Mouse (Mus musculus): ENCODE results near the gene Hdac4. TPM values are rescaled to one million over a fixed set of nuclear protein-coding genes. Genes with fewer than 3 reads are reported as not detected.

Gene Hdac4
- polyA plus RNA-seq, 1 experiment = 6.8 TPM

GRCm38 (mm10) chr1:92168900-92169775, 26.4 kb downstream of the Hdac4 start:
- no peak for TF ChIP-seq CTCF (IDR thresholded peaks at IDR 0.05; ENCODE audit: low read depth, low read length)
- TF ChIP-seq POLR2A (IDR thresholded peaks at IDR 0.05; ENCODE audit: borderline replicate concordance, low read depth, low read length) = no peak
- H3K4me1 ChIP-seq (ENCODE audit: control insufficient read depth, insufficient read depth, low read length) = peaks cover 4% of the 10 kb centered on the region; the same call in 1 of the 2 replicates
- no peak overlapping the region for H3K27ac ChIP-seq (ENCODE audit: insufficient read depth, low read depth, low read length)
- no peak overlapping the region for H3K4me3 ChIP-seq (ENCODE audit: insufficient read depth, low read length)

GRCm38 (mm10) chr1:92163932-92164331, 31.6 kb downstream of the Hdac4 start:
- no peak overlapping the region for H3K27ac ChIP-seq (ENCODE audit: insufficient read depth, low read depth, low read length)
- H3K4me1 ChIP-seq (ENCODE audit: control insufficient read depth, insufficient read depth, low read length) = peaks cover 5% of the 10 kb centered on the region
- H3K4me3 ChIP-seq (ENCODE audit: insufficient read depth, low read length) = no peak overlapping the region
- TF ChIP-seq POLR2A (IDR thresholded peaks at IDR 0.05; ENCODE audit: borderline replicate concordance, low read depth, low read length) (no peak), CTCF (IDR thresholded peaks at IDR 0.05; ENCODE audit: low read depth, low read length) (no peak)

- Histone ChIP-seq H3K4me1 (ENCODE audit: control insufficient read depth, insufficient read depth, low read length) (peaks cover 15% of the 10 kb centered on the region), H3K4me3 (ENCODE audit: insufficient read depth, low read length) (no peak overlapping the region), H3K27ac (ENCODE audit: insufficient read depth, low read depth, low read length) (no peak overlapping the region)
- TF ChIP-seq CTCF (IDR thresholded peaks at IDR 0.05; ENCODE audit: low read depth, low read length) (no peak), POLR2A (IDR thresholded peaks at IDR 0.05; ENCODE audit: borderline replicate concordance, low read depth, low read length) (no peak)
These were observed 35.7 kb downstream of the Hdac4 start for GRCm38 (mm10) chr1:92159804-92160203.

- Histone ChIP-seq H3K4me3 (ENCODE audit: insufficient read depth, low read length) (no peak overlapping the region), H3K27ac (ENCODE audit: insufficient read depth, low read depth, low read length) (no peak overlapping the region), H3K4me1 (ENCODE audit: control insufficient read depth, insufficient read depth, low read length) (peaks cover 22% of the 10 kb centered on the region)
- TF ChIP-seq POLR2A (IDR thresholded peaks at IDR 0.05; ENCODE audit: borderline replicate concordance, low read depth, low read length) = no peak
- no peak for TF ChIP-seq CTCF (IDR thresholded peaks at IDR 0.05; ENCODE audit: low read depth, low read length)
These were observed 45.3 kb downstream of the Hdac4 start for GRCm38 (mm10) chr1:92150201-92150600.

- H3K4me3 ChIP-seq (ENCODE audit: insufficient read depth, low read length) = no peak overlapping the region
- TF ChIP-seq CTCF (IDR thresholded peaks at IDR 0.05; ENCODE audit: low read depth, low read length) = no peak
- TF ChIP-seq POLR2A (IDR thresholded peaks at IDR 0.05; ENCODE audit: borderline replicate concordance, low read depth, low read length) = no peak
- H3K27ac ChIP-seq (ENCODE audit: insufficient read depth, low read depth, low read length) = no peak overlapping the region
- peaks cover 33% of the 10 kb centered on the region for H3K4me1 ChIP-seq (ENCODE audit: control insufficient read depth, insufficient read depth, low read length)
These were observed 47.0 kb downstream of the Hdac4 start for GRCm38 (mm10) chr1:92148527-92148926.

GRCm38 (mm10) chr1:92144868-92145534, 50.5 kb downstream of the Hdac4 start:
- Histone ChIP-seq H3K4me1 (ENCODE audit: control insufficient read depth, insufficient read depth, low read length) (peaks cover 31% of the 10 kb centered on the region), H3K4me3 (ENCODE audit: insufficient read depth, low read length) (no peak overlapping the region), H3K27ac (ENCODE audit: insufficient read depth, low read depth, low read length) (no peak overlapping the region)
- TF ChIP-seq CTCF (IDR thresholded peaks at IDR 0.05; ENCODE audit: low read depth, low read length) = no peak
- no peak for TF ChIP-seq POLR2A (IDR thresholded peaks at IDR 0.05; ENCODE audit: borderline replicate concordance, low read depth, low read length)

- no peak overlapping the region for H3K27ac ChIP-seq (ENCODE audit: insufficient read depth, low read depth, low read length)
- H3K4me3 ChIP-seq (ENCODE audit: insufficient read depth, low read length) = no peak overlapping the region
- H3K4me1 ChIP-seq (ENCODE audit: control insufficient read depth, insufficient read depth, low read length) = peaks cover 22% of the 10 kb centered on the region
- TF ChIP-seq CTCF (IDR thresholded peaks at IDR 0.05; ENCODE audit: low read depth, low read length) (no peak), POLR2A (IDR thresholded peaks at IDR 0.05; ENCODE audit: borderline replicate concordance, low read depth, low read length) (no peak)
These were observed 52.1 kb downstream of the Hdac4 start for GRCm38 (mm10) chr1:92143331-92143895.

- Histone ChIP-seq H3K4me3 (ENCODE audit: insufficient read depth, low read length) (no peak overlapping the region), H3K27ac (ENCODE audit: insufficient read depth, low read depth, low read length) (no peak overlapping the region), H3K4me1 (ENCODE audit: control insufficient read depth, insufficient read depth, low read length) (peaks cover 20% of the 10 kb centered on the region)
- TF ChIP-seq POLR2A (IDR thresholded peaks at IDR 0.05; ENCODE audit: borderline replicate concordance, low read depth, low read length) (no peak), CTCF (IDR thresholded peaks at IDR 0.05; ENCODE audit: low read depth, low read length) (no peak)
These were observed 52.7 kb downstream of the Hdac4 start for GRCm38 (mm10) chr1:92142793-92143192.

DNA sequence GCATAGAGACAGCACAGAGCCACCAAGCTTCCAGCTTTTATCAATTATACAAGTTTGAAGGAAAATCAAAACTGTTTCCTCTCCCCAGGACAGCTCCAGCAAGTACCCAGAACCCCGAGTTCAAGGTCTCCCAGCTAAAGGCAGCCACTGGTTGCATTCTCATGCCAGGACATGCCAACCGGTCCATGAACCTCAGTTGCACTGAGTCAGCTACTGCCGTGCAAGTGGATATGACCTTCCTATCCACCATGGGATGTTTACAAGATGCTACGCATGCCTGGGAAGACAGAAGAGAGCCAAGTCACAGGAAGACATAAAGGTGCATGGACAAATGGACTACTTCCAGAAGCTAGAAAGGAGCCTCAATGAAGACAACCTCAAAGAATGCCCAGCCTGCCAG, 56.5 kb downstream of the Hdac4 start:
- Histone ChIP-seq H3K27ac (ENCODE audit: insufficient read depth, low read depth, low read length) (no peak overlapping the region), H3K4me1 (ENCODE audit: control insufficient read depth, insufficient read depth, low read length) (no peaks in the 10 kb centered on the region), H3K4me3 (ENCODE audit: insufficient read depth, low read length) (no peak overlapping the region)
- TF ChIP-seq POLR2A (IDR thresholded peaks at IDR 0.05; ENCODE audit: borderline replicate concordance, low read depth, low read length) = no peak
- no peak for TF ChIP-seq CTCF (IDR thresholded peaks at IDR 0.05; ENCODE audit: low read depth, low read length)

All from bone marrow macrophage, adult 2 months (primary cell).